Mouse (Mus musculus): ENCODE data around the gene Pced1b. TPM values are rescaled to one million over a fixed set of nuclear protein-coding genes. Genes with fewer than 3 reads are reported as not detected.

Gene Pced1b
- total and polyA plus RNA-seq, 2 experiments from 2014 or later = 0.89 to 2.6 TPM

DNA sequence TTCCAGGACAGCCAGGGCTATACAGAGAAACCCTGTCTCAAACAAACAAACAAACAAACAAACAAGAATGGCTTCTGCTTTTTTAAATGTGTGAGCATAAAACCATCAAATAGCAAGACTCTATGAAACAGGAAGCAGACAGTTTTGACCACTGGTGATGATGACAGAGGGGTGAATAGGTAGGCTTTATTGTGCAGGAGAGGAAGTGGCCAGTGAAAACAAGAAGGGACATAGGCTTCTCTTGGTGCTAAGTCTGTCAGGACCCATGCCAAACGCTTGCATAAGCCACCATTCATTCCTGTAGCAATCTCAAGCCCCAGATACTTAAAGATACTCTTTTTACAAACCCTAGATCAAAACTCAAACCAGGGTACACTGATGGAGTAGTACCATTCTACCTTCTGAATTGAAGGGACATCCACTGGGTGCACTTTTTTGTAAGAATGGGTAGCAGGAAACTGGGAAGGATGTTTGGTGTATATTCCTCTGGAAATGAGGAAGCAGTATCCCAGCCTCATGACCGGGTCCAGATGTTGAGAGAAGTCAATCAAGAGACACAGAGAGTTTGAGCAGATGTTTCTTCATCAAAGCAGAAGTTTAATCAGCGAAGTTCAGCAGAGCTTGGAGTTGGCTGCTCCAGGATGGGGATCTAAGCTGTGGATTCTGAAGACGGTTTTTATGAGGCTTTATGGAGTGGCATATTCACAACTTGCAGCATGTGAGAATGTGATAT lies 175.5 kb downstream of the Pced1b start:
- TF ChIP-seq CTCF (IDR thresholded peaks at IDR 0.05; ENCODE audit: low read depth) (no peak), EP300 (IDR thresholded peaks at IDR 0.05; ENCODE audit: low read depth) (no peak)
- H3K27ac ChIP-seq (ENCODE audit: low read depth) = no peak overlapping the region
- no peak overlapping the region for H3K4me2 ChIP-seq (ENCODE audit: low read depth, low read length)
- H3K36me3 ChIP-seq (replicated peaks; ENCODE audit: control insufficient read depth, insufficient read depth, low read length) = no peaks in the 10 kb centered on the region
- no peaks in the 10 kb centered on the region for H3K4me1 ChIP-seq (ENCODE audit: control insufficient read depth, insufficient read depth)
- H3K4me3 ChIP-seq (ENCODE audit: low read depth, low read length) = no peak overlapping the region
- H3K9me3 ChIP-seq (replicated peaks; ENCODE audit: control insufficient read depth, low read length) = no peaks in the 10 kb centered on the region
- no peak for DNase-seq (ENCODE audit: low spot score)
- H3K9ac ChIP-seq (replicated peaks; ENCODE audit: low read depth, low read length) = no peak overlapping the region
- ATAC-seq (ENCODE audit: insufficient read depth, low read depth) = no peak
- H3K27me3 ChIP-seq (ENCODE audit: control insufficient read depth, insufficient read depth, low read length) = no peaks in the 10 kb centered on the region
- 65% methylated on average over 4 of the region's 4 CpGs for WGBS

DNA sequence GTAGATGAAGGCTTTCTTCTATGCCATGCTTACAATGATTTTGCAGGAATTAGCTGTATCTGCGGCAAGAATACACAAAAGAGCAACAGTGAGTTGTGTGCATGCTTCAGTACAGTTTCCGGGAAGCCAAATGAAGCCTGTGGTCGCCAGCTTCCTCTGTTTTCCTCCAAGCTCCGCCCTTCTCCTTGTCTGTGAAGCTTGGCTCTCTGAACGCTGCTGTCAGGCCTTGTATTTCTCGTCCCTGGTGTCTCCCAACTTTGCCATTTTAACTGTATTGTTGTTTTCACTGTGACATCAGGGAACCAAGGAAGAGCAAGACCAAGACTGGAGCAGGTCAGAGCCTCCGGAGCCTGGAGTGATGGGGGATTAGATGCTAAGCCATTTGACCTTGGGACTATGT lies 177.5 kb downstream of the Pced1b start:
- no peaks in the 10 kb centered on the region for H3K9me3 ChIP-seq (replicated peaks; ENCODE audit: control insufficient read depth, low read length)
- no peak overlapping the region for H3K4me2 ChIP-seq (ENCODE audit: low read depth, low read length)
- DNase-seq (ENCODE audit: low spot score) (no peak), ATAC-seq (ENCODE audit: insufficient read depth, low read depth) (no peak)
- no peaks in the 10 kb centered on the region for H3K4me1 ChIP-seq (ENCODE audit: control insufficient read depth, insufficient read depth)
- no peak overlapping the region for H3K9ac ChIP-seq (replicated peaks; ENCODE audit: low read depth, low read length)
- 50% methylated on average over 7 of the region's 7 CpGs for WGBS
- H3K36me3 ChIP-seq (replicated peaks; ENCODE audit: control insufficient read depth, insufficient read depth, low read length) = no peaks in the 10 kb centered on the region
- H3K4me3 ChIP-seq (ENCODE audit: low read depth, low read length) = no peak overlapping the region
- H3K27ac ChIP-seq (ENCODE audit: low read depth) = no peak overlapping the region
- TF ChIP-seq CTCF (IDR thresholded peaks at IDR 0.05; ENCODE audit: low read depth) = no peak
- TF ChIP-seq EP300 (IDR thresholded peaks at IDR 0.05; ENCODE audit: low read depth) = no peak
- no peaks in the 10 kb centered on the region for H3K27me3 ChIP-seq (ENCODE audit: control insufficient read depth, insufficient read depth, low read length)

DNA sequence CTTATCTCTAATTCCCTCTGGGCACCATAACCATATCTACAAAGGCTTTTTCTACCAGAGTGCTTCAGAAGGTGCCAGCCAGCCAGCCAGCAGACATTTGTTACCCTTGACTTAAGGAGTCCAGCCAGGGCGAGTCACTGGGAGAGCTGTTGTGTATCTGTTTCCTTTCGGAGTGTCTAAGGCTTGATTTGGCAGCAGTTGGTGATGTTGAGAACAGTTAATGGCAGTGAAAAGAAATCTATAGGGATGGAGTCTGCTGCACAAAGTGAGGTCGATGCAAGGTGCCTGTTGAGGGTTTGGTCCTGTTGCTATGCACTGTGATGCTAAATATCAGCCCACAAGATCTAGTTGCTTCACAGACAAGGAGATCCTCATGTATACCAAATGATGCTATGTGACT lies 178.1 kb downstream of the Pced1b start:
- no peaks in the 10 kb centered on the region for H3K4me1 ChIP-seq (ENCODE audit: control insufficient read depth, insufficient read depth)
- H3K27me3 ChIP-seq (ENCODE audit: control insufficient read depth, insufficient read depth, low read length) = no peaks in the 10 kb centered on the region
- no peak overlapping the region for H3K27ac ChIP-seq (ENCODE audit: low read depth)
- H3K4me2 ChIP-seq (ENCODE audit: low read depth, low read length) = no peak overlapping the region
- no peak overlapping the region for H3K9ac ChIP-seq (replicated peaks; ENCODE audit: low read depth, low read length)
- H3K4me3 ChIP-seq (ENCODE audit: low read depth, low read length) = no peak overlapping the region
- H3K9me3 ChIP-seq (replicated peaks; ENCODE audit: control insufficient read depth, low read length) = no peaks in the 10 kb centered on the region
- whole genome bisulfite sequencing = 69% methylated on average over 3 of the region's 3 CpGs
- H3K36me3 ChIP-seq (replicated peaks; ENCODE audit: control insufficient read depth, insufficient read depth, low read length) = no peaks in the 10 kb centered on the region
- ATAC-seq (ENCODE audit: insufficient read depth, low read depth) (no peak), DNase-seq (ENCODE audit: low spot score) (no peak)
- TF ChIP-seq EP300 (IDR thresholded peaks at IDR 0.05; ENCODE audit: low read depth) = no peak
- no peak for TF ChIP-seq CTCF (IDR thresholded peaks at IDR 0.05; ENCODE audit: low read depth)

GRCm38 (mm10) chr15:97429201-97429900 lies 182.4 kb downstream of the Pced1b start:
- 80% methylated on average over 12 of the region's 12 CpGs for WGBS
- TF ChIP-seq EP300 (IDR thresholded peaks at IDR 0.05; ENCODE audit: low read depth) = no peak
- ATAC-seq (ENCODE audit: insufficient read depth, low read depth) = no peak

GRCm38 (mm10) chr15:97431533-97431932 lies 184.6 kb downstream of the Pced1b start:
- Histone ChIP-seq H3K27me3 (ENCODE audit: control insufficient read depth, insufficient read depth, low read length) (no peaks in the 10 kb centered on the region), H3K9ac (replicated peaks; ENCODE audit: low read depth, low read length) (no peak overlapping the region), H3K9me3 (replicated peaks; ENCODE audit: control insufficient read depth, low read length) (no peaks in the 10 kb centered on the region), H3K4me1 (ENCODE audit: control insufficient read depth, insufficient read depth) (no peaks in the 10 kb centered on the region), H3K36me3 (replicated peaks; ENCODE audit: control insufficient read depth, insufficient read depth, low read length) (no peaks in the 10 kb centered on the region), H3K4me2 (ENCODE audit: low read depth, low read length) (no peak overlapping the region), H3K27ac (ENCODE audit: low read depth) (no peak overlapping the region), H3K4me3 (ENCODE audit: low read depth, low read length) (no peak overlapping the region)
- TF ChIP-seq EP300 (IDR thresholded peaks at IDR 0.05; ENCODE audit: low read depth) (no peak), CTCF (IDR thresholded peaks at IDR 0.05; ENCODE audit: low read depth) (no peak)
- 72% methylated on average over 6 of the region's 6 CpGs for WGBS
- DNase-seq (ENCODE audit: low spot score) (no peak), ATAC-seq (ENCODE audit: insufficient read depth, low read depth) (no peak)

More at GRCm38 (mm10) chr15:97429201-97429900, 182.4 kb downstream of the Pced1b start:
- Histone ChIP-seq H3K4me2 (ENCODE audit: low read depth, low read length) (no peak overlapping the region), H3K27ac (ENCODE audit: low read depth) (no peak overlapping the region), H3K27me3 (ENCODE audit: control insufficient read depth, insufficient read depth, low read length) (no peaks in the 10 kb centered on the region), H3K4me3 (ENCODE audit: low read depth, low read length) (no peak overlapping the region), H3K36me3 (replicated peaks; ENCODE audit: control insufficient read depth, insufficient read depth, low read length) (no peaks in the 10 kb centered on the region), H3K9ac (replicated peaks; ENCODE audit: low read depth, low read length) (no peak overlapping the region), H3K4me1 (ENCODE audit: control insufficient read depth, insufficient read depth) (no peaks in the 10 kb centered on the region), H3K9me3 (replicated peaks; ENCODE audit: control insufficient read depth, low read length) (no peaks in the 10 kb centered on the region)
- DNase-seq (ENCODE audit: low spot score) = no peak
